Mouse (Mus musculus): ENCODE measurements around the gene Caln1. TPM values are rescaled to one million over a fixed set of nuclear protein-coding genes. Genes with fewer than 3 reads are reported as not detected.

Caln1 gene
- polyA plus RNA-seq, 1 experiment from 2014 or later = 0.11 TPM

- no peaks in the 10 kb centered on the region for H3K27me3 ChIP-seq (ENCODE audit: insufficient read depth, low read length)
- no peak for TF ChIP-seq CTCF (IDR thresholded peaks at IDR 0.05; ENCODE audit: low read depth)
- H3K36me3 ChIP-seq (ENCODE audit: insufficient read depth, low read length) = no peaks in the 10 kb centered on the region
- H3K27ac ChIP-seq = no peak within 1 kb of the TSS
- no peaks in the 10 kb centered on the region for H3K4me1 ChIP-seq (replicated peaks; ENCODE audit: insufficient read depth, low read length)
- no peak within 1 kb of the TSS for H3K4me2 ChIP-seq (ENCODE audit: low read length)
- ATAC-seq (replicated peaks; ENCODE audit: low FRiP score, low read depth) (no peak), DNase-seq (ENCODE audit: low spot score) (peak; percentile 8)
- 5% methylated on average over 13 of the region's 13 CpGs for WGBS
- no peaks in the 10 kb centered on the region for H3K9me3 ChIP-seq (replicated peaks; ENCODE audit: low read length)
- H3K4me3 ChIP-seq (replicated peaks; ENCODE audit: low read depth, low read length) = no peak within 1 kb of the TSS
- 0 out of 2 replicates have a peak within 1 kb of the TSS, but pooled peaks have one; percentile 18 for H3K9ac ChIP-seq (ENCODE audit: low read depth, low read length)
Observed at GRCm38 (mm10) chr5:130384222-130384912, 15.1 kb downstream of the Caln1 start, which contains the start of gene A330070K13Rik. Gene A330070K13Rik, minus strand, starts transcription at chr5:130384631.

- TF ChIP-seq CTCF (IDR thresholded peaks at IDR 0.05; ENCODE audit: low read depth) = no peak
- H3K4me3 ChIP-seq (replicated peaks; ENCODE audit: low read depth, low read length) = no peak overlapping the region
- no peaks in the 10 kb centered on the region for H3K9me3 ChIP-seq (replicated peaks; ENCODE audit: low read length)
- no peaks in the 10 kb centered on the region for H3K4me1 ChIP-seq (replicated peaks; ENCODE audit: insufficient read depth, low read length)
- DNase-seq (ENCODE audit: low spot score) (no peak), ATAC-seq (replicated peaks; ENCODE audit: low FRiP score, low read depth) (no peak)
- 60% methylated on average over 7 of the region's 7 CpGs for WGBS
- no peak overlapping the region for H3K4me2 ChIP-seq (ENCODE audit: low read length)
- no peak overlapping the region for H3K27ac ChIP-seq
- H3K9ac ChIP-seq (ENCODE audit: low read depth, low read length) = no peak overlapping the region
- H3K27me3 ChIP-seq (ENCODE audit: insufficient read depth, low read length) = no peaks in the 10 kb centered on the region
- no peaks in the 10 kb centered on the region for H3K36me3 ChIP-seq (ENCODE audit: insufficient read depth, low read length)
Observed at GRCm38 (mm10) chr5:130386418-130386817, 17.2 kb downstream of the Caln1 start.

- no peaks in the 10 kb centered on the region for H3K36me3 ChIP-seq (ENCODE audit: insufficient read depth, low read length)
- H3K9ac ChIP-seq (ENCODE audit: low read depth, low read length) = no peak overlapping the region
- H3K27me3 ChIP-seq (ENCODE audit: insufficient read depth, low read length) = no peaks in the 10 kb centered on the region
- no peak for TF ChIP-seq CTCF (IDR thresholded peaks at IDR 0.05; ENCODE audit: low read depth)
- H3K9me3 ChIP-seq (replicated peaks; ENCODE audit: low read length) = no peaks in the 10 kb centered on the region
- no peak overlapping the region for H3K27ac ChIP-seq
- 46% methylated on average over 8 of the region's 8 CpGs for WGBS
- H3K4me3 ChIP-seq (replicated peaks; ENCODE audit: low read depth, low read length) = no peak overlapping the region
- H3K4me2 ChIP-seq (ENCODE audit: low read length) = no peak overlapping the region
- no peaks in the 10 kb centered on the region for H3K4me1 ChIP-seq (replicated peaks; ENCODE audit: insufficient read depth, low read length)
- ATAC-seq (replicated peaks; ENCODE audit: low FRiP score, low read depth) = no peak
- no peak for DNase-seq (ENCODE audit: low spot score)
Observed at GRCm38 (mm10) chr5:130393618-130394355, 24.5 kb downstream of the Caln1 start.

GRCm38 (mm10) chr5:130394386-130394785 is 25.1 kb downstream of the Caln1 start:
- Histone ChIP-seq H3K36me3 (ENCODE audit: insufficient read depth, low read length) (no peaks in the 10 kb centered on the region), H3K4me2 (ENCODE audit: low read length) (no peak overlapping the region), H3K4me3 (replicated peaks; ENCODE audit: low read depth, low read length) (no peak overlapping the region), H3K27me3 (ENCODE audit: insufficient read depth, low read length) (no peaks in the 10 kb centered on the region), H3K27ac (no peak overlapping the region), H3K9ac (ENCODE audit: low read depth, low read length) (no peak overlapping the region), H3K4me1 (replicated peaks; ENCODE audit: insufficient read depth, low read length) (no peaks in the 10 kb centered on the region), H3K9me3 (replicated peaks; ENCODE audit: low read length) (no peaks in the 10 kb centered on the region)
- WGBS = 64% methylated on average over 8 of the region's 8 CpGs
- TF ChIP-seq CTCF (IDR thresholded peaks at IDR 0.05; ENCODE audit: low read depth) = no peak
- DNase-seq (ENCODE audit: low spot score) (no peak), ATAC-seq (replicated peaks; ENCODE audit: low FRiP score, low read depth) (no peak)

- Histone ChIP-seq H3K4me1 (replicated peaks; ENCODE audit: insufficient read depth, low read length) (no peaks in the 10 kb centered on the region), H3K4me2 (ENCODE audit: low read length) (no peak overlapping the region), H3K9me3 (replicated peaks; ENCODE audit: low read length) (no peaks in the 10 kb centered on the region), H3K27ac (no peak overlapping the region), H3K36me3 (ENCODE audit: insufficient read depth, low read length) (no peaks in the 10 kb centered on the region), H3K9ac (ENCODE audit: low read depth, low read length) (no peak overlapping the region), H3K27me3 (ENCODE audit: insufficient read depth, low read length) (no peaks in the 10 kb centered on the region), H3K4me3 (replicated peaks; ENCODE audit: low read depth, low read length) (no peak overlapping the region)
- no peak for TF ChIP-seq CTCF (IDR thresholded peaks at IDR 0.05; ENCODE audit: low read depth)
- DNase-seq (ENCODE audit: low spot score) (peak; percentile 13), ATAC-seq (replicated peaks; ENCODE audit: low FRiP score, low read depth) (no peak)
- 30% methylated on average over 6 of the region's 6 CpGs for WGBS
Observed at GRCm38 (mm10) chr5:130395142-130395541, 25.9 kb downstream of the Caln1 start.

- H3K9me3 ChIP-seq (replicated peaks; ENCODE audit: low read length) = no peaks in the 10 kb centered on the region
- H3K4me1 ChIP-seq (replicated peaks; ENCODE audit: insufficient read depth, low read length) = no peaks in the 10 kb centered on the region
- no peak for ATAC-seq (replicated peaks; ENCODE audit: low FRiP score, low read depth)
- H3K27me3 ChIP-seq (ENCODE audit: insufficient read depth, low read length) = no peaks in the 10 kb centered on the region
- no peak overlapping the region for H3K27ac ChIP-seq
- TF ChIP-seq CTCF (IDR thresholded peaks at IDR 0.05; ENCODE audit: low read depth) = no peak
- no peak for DNase-seq (ENCODE audit: low spot score)
- no peak overlapping the region for H3K4me3 ChIP-seq (replicated peaks; ENCODE audit: low read depth, low read length)
- no peak overlapping the region for H3K9ac ChIP-seq (ENCODE audit: low read depth, low read length)
- no peaks in the 10 kb centered on the region for H3K36me3 ChIP-seq (ENCODE audit: insufficient read depth, low read length)
- H3K4me2 ChIP-seq (ENCODE audit: low read length) = no peak overlapping the region
- 89% methylated on average over 8 of the region's 8 CpGs for WGBS
Observed at GRCm38 (mm10) chr5:130400136-130400917, 31.1 kb downstream of the Caln1 start.
